Mouse (Mus musculus): ENCODE measurements around the gene Tmprss2.

DNA sequence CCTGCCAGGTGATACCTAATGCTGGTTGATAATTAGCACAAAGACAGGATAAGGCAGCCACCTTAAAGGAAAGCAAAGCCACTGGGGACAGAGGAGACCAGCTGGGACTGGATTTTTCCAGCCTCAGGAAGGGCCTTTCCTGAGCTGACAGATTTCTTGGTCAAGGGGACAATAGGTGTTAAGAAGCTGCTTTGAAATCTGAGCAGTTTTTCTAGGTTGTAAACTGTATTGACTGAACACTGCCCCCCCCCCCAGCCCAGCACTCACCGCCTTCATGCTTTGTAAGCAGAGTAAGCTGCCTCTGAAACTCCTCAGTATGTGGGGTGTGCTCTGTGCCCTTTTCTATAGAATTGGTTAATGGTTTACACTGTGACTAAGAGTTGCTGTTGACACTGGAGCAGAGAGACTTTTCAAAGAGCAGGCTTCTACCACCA lies 48.2 kb upstream of the Tmprss2 start:
- TF ChIP-seq CTCF (IDR thresholded peaks at IDR 0.05; ENCODE audit: insufficient read depth, low read depth, low read length) (no peak), POLR2A (IDR thresholded peaks at IDR 0.05; ENCODE audit: insufficient read depth, low read depth, low read length) (no peak)
